Mouse (Mus musculus): ENCODE data around the gene Polg2.

- TF ChIP-seq POLR2A (IDR thresholded peaks at IDR 0.05; ENCODE audit: borderline replicate concordance, low read depth, low read length) (no peak), CTCF (IDR thresholded peaks at IDR 0.05; ENCODE audit: low read depth, low read length) (no peak)
Observed at GRCm38 (mm10) chr11:106728402-106729366, 50.7 kb downstream of the Polg2 start.

Data from bone marrow macrophage, adult 2 months (primary cell).